Mouse (Mus musculus) heart, adult 8-10 months (tissue): ENCODE results near the gene Vim. TPM values are rescaled to one million over a fixed set of nuclear protein-coding genes. Genes with fewer than 3 reads are reported as not detected.

ENCODE experiments used
- DNase-seq: peaks from one replicate; pipeline ENCODE4 v3.0.0; 2022; ENCODE audit warnings: low spot score
- total RNA-seq, 4 experiments: library from RNA; stranded (reverse); gene quantifications; 2 replicates each; pipeline ENCODE4 v1.2.4; 2022

Gene Vim
- total RNA-seq, result 100 to 1,000 TPM; 214 to 291 (median 257) TPM

GRCm38 (mm10) chr2:13573408-13574065 lies at the start of gene Vim:
Gene Vim (plus strand): TSS chr2:13573927.
- peak; percentile 92 for DNase-seq

DNA sequence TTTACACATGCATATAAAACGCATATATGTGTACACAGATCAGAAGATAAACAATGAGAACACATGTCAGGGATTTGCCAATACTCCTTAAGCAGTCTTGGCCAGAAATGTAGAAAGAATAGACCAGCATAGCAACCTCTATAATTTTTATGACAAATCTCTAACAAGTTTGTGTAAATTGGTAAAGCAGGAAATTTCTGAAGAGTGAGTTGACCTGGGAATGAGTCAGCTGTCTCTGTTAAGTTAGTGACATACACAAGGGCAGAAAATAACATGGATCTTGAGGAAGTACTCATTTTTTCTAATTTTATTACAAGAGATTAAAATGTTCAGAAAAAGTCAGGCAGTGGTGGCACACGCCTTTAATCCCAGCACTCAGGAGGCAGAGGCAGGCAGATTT lies 47.5 kb upstream of the Vim start:
- DNase-seq, result no peak

DNA sequence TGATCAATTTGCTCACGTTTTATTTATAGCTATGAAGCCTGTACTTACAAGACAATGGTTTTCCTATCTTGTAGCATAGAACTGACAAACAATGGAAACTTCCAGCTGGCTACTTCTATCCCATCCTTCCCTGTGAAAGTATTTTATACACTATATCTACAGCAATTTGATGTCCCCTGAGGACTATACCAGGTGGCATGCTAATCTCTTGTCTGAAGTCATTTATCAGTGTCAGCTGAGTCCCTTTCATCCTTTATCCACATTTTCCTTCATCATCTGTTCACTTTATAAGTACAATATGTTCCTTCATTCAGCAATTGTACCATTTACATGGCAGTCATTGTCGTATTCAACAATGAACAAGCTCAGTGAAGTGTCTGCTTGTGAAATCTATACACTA lies 46.6 kb upstream of the Vim start:
- no peak for DNase-seq

DNA sequence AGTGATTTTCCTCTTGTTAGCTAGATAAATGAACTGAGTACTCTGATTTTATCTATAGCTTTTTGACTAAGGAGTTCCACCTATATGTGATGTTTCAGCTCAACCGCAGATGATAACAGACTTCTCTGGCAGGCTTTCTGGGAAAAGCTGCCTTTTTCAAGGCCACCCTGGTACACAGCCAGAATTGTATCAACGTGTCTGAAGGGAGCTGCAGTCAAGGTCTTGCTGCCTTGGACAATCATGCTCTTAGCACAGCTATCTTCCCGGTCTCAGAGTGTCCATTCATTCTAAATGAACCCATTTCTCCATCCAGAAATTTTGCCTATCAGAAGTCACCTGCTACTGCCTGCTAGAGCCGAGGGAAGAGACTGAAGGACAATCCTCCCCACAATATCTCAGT lies 46.2 kb upstream of the Vim start:
- DNase-seq, result no peak

DNA sequence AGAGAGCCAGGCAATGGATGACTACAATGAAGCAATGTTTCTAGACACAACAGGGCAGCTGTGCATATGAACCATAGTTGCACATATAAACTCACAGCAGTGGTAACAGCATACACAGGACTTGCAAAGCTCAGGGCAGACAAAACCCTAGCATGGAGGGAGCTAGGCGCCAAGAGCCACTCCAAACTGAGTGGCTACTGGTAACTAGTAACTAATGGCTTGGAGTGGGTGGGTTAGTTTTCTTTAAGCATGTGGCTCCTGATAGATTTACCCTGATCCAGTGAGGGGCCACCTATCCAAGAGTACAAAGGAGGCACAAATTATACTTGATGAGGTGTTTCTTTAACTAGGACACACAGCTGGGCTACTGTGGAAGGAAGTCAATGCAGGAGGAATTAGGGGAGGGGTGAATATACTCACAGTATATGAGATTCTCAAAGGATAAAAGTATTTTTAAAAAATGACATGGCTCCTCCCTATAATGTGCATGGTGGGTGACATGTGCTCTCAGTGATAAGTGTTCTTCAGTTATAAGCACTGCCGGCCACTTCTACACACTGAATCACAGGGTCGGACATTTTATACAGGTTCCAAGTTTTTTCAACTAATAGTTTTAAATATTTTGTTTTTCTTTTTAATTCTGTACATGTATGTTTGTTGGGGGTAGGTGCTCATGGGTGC lies 44.3 kb upstream of the Vim start:
- DNase-seq, result no peak

GRCm38 (mm10) chr2:13530639-13531038 lies 43.1 kb upstream of the Vim start:
- DNase-seq, result no peak

GRCm38 (mm10) chr2:13536747-13537146 lies 37.0 kb upstream of the Vim start:
- no peak for DNase-seq

DNA sequence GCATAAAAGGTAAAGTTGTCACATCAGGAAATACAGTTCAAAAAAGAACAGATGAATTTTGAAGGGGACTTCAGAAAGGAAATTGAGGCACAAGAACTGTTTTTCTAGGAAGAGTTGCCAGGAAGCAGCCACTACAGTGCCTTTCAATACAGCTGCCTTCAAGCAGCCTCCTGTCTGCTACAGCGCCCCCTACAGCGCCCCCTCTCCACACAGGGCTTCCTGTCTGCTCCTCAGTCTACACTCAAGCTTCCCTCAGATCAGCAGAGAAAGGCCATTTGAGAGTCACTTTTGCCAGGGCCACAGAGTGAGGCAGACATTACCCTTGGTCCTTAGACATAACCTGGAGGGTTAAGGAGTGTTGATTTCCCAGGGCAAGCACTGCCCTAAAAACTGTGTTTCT lies 36.0 kb upstream of the Vim start:
- DNase-seq, result no peak

DNA sequence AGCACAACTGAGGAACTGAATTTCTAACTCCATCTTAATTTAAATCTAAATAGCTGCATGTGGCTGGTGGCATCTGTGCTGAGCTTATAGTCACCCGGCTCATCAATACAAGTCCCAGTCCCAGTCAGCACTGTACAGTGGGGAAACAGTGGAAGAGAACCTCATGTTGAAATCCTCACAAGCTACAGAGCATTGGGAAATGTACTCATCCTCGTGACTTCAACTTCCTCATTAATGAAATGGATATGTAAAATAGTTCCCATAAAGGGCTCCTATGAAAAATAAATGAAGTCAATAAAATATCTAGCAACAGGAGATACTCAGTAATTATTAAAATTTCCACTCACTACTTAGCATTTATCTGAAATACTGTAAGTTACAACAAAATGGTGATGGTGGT lies 35.5 kb upstream of the Vim start:
- DNase-seq, result no peak

GRCm38 (mm10) chr2:13538704-13539377 lies 34.9 kb upstream of the Vim start:
- no peak for DNase-seq

- no peak for DNase-seq
Measured at GRCm38 (mm10) chr2:13539860-13540259, 33.9 kb upstream of the Vim start.

DNA sequence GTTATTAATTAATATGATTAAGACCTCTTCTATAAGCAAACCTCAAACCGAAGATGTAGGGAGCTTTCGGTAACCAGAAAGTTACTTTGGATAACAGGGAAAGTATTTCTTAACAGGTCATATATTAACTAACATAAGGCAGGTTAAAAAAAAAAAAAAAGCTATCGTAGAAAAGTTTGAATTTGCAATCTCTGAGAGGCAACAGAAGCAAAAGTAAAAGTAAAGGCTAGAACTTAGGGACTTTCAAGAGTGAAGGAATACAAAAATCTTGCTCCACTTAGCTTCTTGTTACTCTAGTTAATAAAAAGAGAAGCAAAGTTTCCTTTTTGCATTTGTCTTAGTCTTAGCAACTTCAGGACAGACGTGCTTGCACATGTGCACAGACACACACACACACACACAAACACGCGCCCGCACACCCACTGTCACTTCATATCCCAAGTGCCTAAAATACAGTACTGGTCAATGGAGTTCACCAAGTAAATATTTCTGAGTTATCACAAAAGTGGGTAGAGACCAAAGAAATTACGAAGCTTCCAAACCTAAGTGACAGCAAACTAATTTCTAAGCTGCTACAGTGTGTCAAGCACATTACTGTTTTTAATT lies 30.1 kb upstream of the Vim start:
- DNase-seq, result no peak

- DNase-seq, result peak; percentile 83
Measured at GRCm38 (mm10) chr2:13544193-13544824, 29.4 kb upstream of the Vim start, which contains the start of gene Trdmt1. Gene Trdmt1 (minus strand): TSS chr2:13544668.

- DNase-seq, result no peak
Measured at GRCm38 (mm10) chr2:13548749-13549148, 25.0 kb upstream of the Vim start.

GRCm38 (mm10) chr2:13553966-13554365 lies 19.8 kb upstream of the Vim start:
- DNase-seq, result no peak

- DNase-seq, result no peak
Measured at GRCm38 (mm10) chr2:13556239-13556638, 17.5 kb upstream of the Vim start.

DNA sequence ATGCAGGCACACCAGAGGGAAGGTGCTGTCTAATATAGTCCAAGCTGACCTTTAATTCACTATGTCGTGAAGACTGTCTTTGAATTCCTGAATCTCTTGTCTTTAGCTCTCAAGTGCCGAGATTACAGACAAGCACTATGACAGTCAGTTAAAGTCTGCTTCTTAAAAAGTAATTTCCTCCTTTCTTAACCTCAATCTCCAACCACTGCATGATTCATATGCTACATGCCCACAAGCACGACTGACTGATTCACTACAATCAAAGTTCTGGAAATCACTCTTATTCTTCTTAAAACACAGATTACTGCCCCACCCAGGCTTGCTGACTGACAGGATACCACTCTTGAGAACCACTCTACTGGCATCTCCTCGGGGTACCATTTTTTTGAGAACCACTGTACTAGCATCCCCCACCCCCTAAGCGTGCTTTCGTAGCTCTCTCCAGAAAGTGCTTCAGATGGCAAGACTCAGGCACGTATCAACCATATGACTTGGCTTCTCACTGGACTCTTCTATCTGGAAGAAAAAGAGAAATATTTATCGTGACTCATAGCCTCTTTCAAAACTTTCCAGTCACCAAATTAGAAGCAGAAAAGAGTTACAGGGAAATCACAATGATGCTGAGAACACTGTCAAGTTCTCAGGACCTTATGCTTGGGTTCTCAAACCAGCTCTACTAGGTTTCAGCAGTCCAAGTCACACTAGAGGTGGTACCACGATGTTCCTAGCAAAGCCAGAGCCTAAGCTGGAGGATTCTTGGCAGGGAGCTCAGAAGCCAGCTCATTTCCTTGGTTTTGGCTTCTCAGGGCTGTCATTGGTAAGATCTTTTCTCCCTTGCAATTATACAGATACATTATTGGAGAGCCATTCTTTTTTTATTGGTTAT lies 16.3 kb upstream of the Vim start:
- DNase-seq, result peak; percentile 35

DNA sequence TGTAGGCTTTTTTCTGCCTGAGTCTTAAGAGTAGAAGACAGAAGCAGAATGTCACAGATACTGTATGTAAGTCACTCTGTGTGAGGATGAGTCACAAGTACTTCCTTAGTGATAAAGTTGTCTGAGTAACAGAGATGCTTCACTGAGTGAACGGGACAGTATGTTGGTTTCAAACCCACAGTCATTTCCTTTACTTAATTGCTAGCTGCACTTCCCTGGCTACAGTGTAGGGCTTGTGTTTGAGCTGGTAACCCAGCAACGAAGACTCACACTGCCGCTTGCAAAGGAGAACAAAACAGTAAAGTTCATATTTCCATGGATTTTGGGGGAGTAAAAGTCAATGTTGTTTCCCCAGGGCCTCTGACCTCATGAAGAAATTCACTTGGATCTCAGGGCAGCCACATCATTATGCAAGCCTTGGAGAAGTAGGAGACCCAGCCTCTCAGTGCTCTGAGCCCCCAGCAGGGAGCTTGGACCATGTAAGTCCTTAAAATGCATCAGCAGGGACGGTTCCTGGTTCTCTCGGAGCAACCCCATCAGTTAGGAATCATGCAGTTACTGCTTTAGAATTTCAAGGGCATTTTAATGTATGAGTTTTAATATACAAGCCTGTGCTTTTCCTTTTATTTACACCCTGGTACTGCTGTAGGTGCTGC lies 15.0 kb upstream of the Vim start:
- peak; percentile 78 for DNase-seq

- peak; percentile 26 for DNase-seq
Measured at GRCm38 (mm10) chr2:13559303-13559702, 14.4 kb upstream of the Vim start.

- DNase-seq, result no peak
Measured at GRCm38 (mm10) chr2:13559729-13560128, 14.0 kb upstream of the Vim start.
